Mouse (Mus musculus) common myeloid progenitor, adult 5-6 weeks (primary cell): Measurements from ENCODE around the gene Gm42372. TPM values are rescaled to one million over a fixed set of nuclear protein-coding genes. Genes with fewer than 3 reads are reported as not detected.

Experiments
- ATAC-seq: replicated peaks from 2 replicates; pipeline ENCODE4 v1.8.0; 2016; ENCODE audit warnings: low read depth, mild to moderate bottlenecking, moderate TSS enrichment, inconsistent platforms; ENCODE audit not compliant: poor library complexity, severe bottlenecking
- total RNA-seq: library from RNA; stranded (forward); fragments of 200-1000, 187-1606 nt; gene quantifications from 2 replicates; pipeline ENCODE4 v1.2.3, GENCODE M21; 2017

The Gm42372 gene
- total RNA-seq, 1 experiment from 2014 or later = 0.37 TPM

DNA sequence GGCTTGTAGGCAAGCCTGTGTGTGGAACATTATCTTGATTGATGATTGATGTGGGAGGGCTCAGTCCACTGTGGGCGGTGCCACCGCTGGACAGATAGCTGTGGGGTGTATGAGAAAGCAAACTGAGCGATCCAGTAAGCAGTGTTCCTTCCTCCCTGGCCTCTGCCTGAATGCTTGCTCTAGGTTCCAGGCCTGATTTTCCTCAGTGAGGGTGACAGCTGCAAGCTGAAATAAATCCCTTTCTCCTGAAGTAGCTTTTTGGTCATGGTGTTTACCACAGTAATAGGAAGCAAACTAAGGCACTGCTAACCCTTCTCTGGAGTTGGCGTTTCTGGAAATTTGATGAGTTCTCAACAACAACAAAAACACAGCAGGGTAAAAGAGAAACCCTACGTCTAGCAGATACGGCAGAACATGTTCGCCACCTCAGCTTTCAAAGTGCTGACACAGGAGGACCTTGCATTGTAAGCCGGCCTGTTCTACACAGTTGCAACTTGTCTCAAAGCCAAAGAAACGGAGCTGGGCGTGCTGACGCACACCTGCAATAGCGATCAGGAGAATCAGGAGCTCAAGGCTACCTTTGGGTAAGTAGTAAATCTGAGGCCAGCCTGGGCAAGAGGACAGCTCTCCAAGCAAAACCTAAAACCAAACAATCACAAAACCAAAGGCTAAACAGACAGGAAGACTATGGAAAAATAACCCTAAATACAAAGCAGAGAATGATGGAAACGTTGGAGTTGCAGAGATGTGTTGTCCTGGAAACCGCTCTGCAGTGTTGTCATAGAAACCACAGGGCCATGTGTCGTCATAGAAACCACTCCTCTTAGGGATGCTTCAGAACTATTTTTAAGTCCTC is 26.2 kb upstream of the Gm42372 start:
- no peak for ATAC-seq

DNA sequence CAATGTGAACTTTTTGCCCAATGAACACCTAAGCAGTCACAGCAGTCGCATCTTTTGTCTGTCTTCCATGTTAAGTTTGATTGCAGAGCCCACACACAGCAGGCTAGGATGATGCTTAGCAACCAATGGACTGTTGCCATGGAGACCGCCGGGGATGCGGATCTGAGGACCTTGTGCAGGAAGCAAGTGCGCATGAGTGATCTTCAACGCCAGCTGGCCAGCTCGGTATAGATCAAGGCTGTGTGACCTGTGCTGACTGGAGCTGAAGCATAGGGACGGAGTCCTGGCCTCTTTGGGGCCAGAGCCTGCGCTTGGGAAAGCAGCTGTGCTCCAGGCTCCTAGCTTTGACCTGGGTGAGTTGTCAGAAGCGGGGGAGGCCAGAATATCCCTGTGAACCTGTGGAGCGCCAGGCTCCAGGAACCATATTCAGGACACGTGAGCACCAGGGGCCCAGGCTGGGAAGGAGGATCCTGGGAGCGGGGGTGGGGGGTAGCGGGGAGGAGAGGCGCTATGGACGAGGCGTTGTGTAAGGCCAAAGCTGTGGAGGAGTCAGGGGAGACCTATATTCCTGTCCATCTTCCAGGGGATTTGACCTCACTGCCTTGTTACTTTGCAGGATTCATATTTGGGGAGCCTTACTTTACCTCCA is 23.2 kb upstream of the Gm42372 start, which contains the start of gene Pnmal1:
Pnmal1 (plus strand) TSS at position 141 of the 649 bp plus-strand sequence.
- no peak for ATAC-seq

GRCm38 (mm10) chr7:16961678-16962077 is 21.2 kb upstream of the Gm42372 start:
- no peak for ATAC-seq

DNA sequence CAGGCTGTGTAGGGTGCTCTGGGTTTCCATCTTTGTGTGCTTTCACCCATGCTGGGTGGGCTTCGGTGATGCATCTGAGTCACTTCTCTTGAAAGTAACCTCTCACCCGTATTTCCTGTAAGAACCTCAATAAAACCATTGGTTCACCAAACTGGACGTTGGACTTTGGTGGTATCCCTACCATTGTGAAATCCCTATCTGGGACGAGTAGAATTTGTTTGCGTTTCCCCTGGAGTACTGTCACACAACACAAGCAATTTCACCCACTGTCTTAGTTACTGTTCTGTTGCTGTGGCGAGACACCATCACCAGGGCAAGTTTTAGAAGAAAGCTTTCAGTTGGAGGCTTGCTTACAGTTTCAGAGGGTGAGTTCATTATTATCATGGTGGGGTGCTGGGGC is 14.5 kb upstream of the Gm42372 start:
- ATAC-seq = no peak

GRCm38 (mm10) chr7:16971160-16971559 is 11.7 kb upstream of the Gm42372 start:
- ATAC-seq = peak; percentile 45

GRCm38 (mm10) chr7:16974018-16974417 is 8.9 kb upstream of the Gm42372 start:
- peak; percentile 83 for ATAC-seq

DNA sequence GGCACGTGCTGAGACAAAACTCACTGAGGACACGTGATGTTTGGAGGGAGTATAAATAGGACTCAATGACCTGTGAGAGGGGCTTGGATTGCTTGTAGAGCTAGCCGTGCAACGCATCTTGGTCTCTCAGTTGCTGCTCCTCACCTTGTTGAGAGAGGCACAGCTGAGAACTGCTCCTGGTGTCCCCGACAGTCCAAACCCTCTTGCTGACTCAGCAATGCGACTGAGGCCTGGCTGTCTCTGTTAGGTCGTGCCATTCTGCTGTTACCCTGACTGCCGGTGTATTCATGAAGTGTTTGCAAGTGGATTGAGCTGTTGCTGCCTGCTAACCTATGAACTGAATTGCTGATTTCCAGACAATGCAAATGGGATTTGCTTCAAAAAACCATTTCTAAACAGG is 6.6 kb upstream of the Gm42372 start:
- ATAC-seq = no peak

DNA sequence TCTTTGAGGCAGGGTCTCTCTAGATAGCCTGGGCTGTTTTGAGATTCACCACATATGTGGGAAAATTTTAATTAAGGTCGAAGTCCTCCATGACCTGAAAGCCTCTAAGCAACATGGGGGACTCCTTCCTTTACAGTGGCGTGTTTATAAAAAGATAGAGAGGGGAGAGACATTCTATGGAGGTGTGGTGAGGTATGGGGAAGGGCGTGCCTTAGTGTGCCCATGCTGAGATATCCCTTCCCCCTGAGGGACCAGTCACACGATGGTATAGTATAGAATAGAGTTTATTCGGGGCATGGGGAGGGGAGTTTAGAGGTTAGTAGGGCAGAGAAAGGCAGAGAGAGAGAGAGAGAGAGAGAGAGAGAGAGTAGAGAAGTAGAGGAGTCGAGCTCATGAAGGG is 4.7 kb upstream of the Gm42372 start:
- ATAC-seq = no peak

- ATAC-seq = no peak
Measured at GRCm38 (mm10) chr7:16978593-16978992, 4.3 kb upstream of the Gm42372 start.

DNA sequence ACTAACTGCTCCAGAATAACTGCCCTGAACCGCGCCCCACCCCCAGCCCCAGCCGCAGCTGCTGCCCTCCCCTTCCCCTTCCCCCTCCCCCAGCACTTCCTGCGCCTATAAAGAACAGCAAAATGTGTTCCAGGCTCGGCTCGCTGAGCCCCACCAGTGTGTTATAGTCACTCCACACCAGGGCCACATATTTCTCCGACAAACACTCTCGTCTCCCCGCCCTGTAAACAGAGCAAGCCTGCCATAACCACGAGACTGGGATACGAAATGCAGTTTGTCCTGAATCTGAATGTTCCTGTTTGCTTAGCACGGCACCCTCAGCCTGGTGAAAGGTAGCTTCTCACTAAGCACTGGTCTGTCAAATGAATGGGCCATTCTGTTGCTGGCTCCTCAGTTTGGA is 2.5 kb upstream of the Gm42372 start:
- peak; percentile 67 for ATAC-seq

DNA sequence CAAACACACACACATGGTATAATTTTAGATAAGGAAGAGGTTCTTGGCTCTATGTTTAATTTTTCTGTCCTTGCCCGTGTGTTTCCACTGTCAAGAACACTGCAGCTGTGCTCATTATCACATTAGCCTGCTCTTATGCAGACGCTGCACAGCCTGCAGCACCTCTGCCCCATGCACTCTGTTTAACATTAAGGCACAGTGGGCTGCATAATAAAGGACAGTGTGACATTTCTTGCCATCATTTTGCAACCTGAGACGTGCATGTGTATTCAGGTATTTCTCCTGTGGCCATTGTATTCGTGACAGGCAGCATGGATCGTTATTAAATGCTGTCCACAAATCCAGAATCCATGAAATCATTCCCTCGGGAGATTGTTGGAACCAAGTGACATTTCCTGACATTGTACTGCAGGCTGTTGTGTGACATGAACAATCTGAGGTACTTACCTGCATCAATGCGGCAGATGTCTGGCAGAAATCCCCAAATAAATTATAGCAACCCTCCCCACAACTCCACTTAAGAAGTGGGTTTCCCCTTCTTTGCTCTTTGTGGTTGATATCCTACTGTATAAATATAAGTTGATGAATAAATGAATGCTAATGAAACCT is 4.8 kb downstream of the Gm42372 start:
- ATAC-seq = no peak

DNA sequence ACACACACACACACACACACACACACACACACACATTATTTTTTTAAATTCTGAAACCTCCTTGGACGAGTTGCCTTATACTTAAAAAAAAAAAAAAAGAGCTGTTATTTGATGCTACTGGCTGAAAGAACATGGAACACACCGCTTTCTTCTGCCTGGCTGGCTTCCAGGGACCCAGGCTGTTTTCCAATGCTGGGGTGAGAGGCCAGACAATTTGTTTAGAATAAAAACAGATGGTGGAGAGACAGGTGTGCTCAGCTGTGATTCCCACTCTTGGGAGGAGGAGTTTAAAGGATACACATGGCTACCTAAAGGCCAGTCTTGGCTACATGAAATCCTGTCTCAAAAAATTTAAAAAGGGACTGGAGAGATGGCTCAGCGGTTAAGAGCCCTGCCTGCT is 5.5 kb downstream of the Gm42372 start:
- ATAC-seq = no peak

GRCm38 (mm10) chr7:16990006-16990744 is 7.3 kb downstream of the Gm42372 start:
- peak; percentile 33 for ATAC-seq

DNA sequence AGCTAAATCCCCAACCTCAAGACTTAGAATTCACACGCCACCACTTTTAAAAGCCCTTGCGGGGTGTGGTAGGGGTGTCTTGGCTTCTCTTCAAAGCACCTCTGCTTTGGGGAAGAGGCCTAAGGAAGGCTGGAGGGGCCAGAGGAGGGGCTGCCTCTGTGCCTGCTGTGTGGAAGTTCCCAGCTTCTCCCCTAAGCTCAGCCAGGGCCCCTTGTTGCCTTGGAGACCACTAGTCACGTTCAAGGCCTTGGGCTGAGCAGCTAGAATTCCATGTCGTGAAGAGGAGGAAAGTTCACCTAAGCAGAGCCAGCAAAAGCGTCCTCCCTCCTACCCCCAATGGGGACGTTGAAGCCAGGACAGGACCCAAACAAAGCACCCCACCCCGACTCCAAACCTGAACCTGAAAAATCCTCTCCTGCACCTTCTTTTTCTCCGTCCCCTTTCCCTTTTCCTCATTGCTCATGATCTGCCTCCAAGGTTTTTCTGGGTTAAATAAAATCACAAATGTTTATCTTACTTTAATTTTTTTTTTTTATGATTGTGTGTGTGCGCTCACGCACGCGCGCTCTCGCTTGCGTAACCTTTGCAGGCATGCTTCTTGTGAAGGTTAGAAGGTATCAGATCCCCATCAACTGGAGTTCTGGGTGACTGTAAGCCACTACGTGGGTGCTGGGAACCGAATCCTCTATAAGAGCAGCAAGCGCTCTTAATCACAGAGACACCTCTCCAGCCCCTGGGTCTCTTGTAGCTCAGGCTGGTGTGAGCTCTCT is 9.0 kb downstream of the Gm42372 start:
- ATAC-seq = peak; percentile 6; the same call in 1 of the 2 replicates

GRCm38 (mm10) chr7:16992451-16992807 is 9.5 kb downstream of the Gm42372 start, which contains the start of gene Ccdc8:
Ccdc8 (plus strand) TSS chr7:16992708.
- no peak for ATAC-seq

DNA sequence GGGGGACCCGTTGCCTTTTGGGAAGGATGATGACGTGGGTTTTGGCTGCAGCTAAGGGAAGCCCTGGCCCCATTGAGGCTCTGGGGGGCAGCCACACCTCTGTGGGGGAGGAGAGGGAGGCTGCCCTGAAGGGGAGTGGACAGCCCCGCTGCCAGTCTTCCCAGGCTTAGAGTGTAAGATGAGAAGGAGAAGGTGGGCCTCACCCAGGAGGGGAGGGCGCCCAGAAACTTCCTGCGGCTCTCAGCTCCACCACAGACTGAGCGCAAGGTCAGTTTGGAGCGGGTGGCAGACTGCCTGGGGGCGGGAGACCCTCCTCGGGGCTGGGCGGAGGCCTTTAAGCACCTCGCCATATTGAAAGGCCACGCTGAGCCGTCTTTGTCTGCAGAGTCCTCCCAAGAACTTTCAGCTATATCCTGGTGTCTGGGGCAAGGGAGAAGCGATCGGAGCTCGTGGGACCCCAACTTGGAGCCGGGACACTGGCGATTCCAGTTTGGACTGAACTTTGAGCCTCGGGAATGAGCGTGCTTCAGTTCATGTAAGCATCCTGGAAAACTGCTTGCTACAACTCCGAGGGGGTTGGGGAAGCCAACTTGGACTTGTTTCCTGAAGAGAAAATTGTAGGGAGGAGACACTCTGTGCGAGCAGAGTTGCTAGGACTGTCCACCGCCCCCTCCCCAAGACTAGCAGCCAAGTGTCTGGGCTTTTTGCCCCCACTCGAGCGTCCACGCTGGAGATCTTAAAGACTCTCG is 10.9 kb downstream of the Gm42372 start:
- ATAC-seq = peak; percentile 89

DNA sequence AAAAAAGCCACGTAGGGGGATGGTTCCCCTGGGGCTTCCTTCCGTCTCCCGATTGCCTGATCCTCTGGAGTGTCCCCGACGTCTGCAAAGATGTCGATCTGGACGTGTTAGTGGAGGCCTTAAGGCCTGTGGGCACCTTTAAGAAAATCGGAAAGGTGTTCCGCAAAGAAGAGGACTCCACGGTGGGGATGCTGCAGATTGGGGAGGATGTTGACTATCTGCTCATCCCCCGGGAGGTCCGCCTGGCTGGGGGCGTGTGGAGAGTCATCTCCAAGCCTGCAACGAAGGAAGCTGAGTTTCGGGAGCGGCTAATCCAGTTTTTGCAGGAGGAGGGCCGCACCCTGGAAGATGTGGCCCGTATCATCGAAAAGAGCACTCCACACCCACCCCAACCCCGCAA is 11.5 kb downstream of the Gm42372 start:
- peak; percentile 10; the same call in 1 of the 2 replicates for ATAC-seq

GRCm38 (mm10) chr7:16995345-16995744 is 12.5 kb downstream of the Gm42372 start:
- no peak for ATAC-seq

GRCm38 (mm10) chr7:16999233-16999632 is 16.3 kb downstream of the Gm42372 start:
- 0 out of 2 replicates have a peak, but pooled peaks have one; percentile 2 for ATAC-seq
